8 mouse cellular contexts compared by ENCODE assay signal in the genomic region with DNA sequence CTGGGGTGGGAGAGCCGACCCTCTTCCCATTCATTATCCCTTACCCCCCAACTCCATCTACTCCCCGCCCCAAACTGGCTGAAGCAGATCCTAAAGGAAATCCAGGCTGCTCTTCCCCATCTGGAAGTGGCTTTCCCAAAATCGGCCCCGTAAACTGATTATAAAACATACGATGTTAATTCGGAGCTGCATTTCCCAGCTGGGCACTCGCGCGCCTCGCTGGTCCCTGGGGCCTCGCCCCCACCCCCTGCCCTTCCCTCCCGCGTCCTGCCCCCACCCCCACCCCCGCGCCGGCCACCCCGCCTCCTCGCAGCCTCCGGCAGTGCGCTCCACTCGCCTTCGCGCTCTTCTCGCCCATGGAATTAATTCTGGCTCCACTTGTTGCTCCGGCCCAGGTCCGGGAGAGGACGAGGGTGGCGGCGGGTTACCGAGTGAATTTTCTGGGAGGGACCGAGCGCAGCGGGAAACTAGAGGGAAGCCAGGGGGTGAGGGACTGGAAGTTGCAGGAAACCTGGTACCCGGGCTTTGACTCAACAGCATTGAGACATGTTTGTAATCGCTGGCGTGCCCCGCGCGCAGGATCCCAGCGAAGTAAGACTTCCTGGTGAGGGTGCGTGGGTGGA. TPM values are rescaled to one million over a fixed set of nuclear protein-coding genes. Genes with fewer than 3 reads are reported as not detected.
A peak's percentile ranks its signal among the peaks of the same experiment; 100 is the strongest.
DNase-seq lines count a peak whose midpoint lies in the region; ATAC-seq and TF ChIP-seq lines count a peak whose summit lies in the region.

No protein-coding gene starts in this region.

- H3K4me3 ChIP-seq in left cerebral cortex, adult 2 months, result peak overlapping the region; percentile 41
- H3K4me3 ChIP-seq in heart, embryonic 15.5 days, result peak overlapping the region; percentile 78
- H3K4me3 ChIP-seq in limb, embryonic 13.5 days, result peak overlapping the region; percentile 89
- H3K4me3 ChIP-seq in neural tube, embryonic 15.5 days (replicated peaks), result peak overlapping the region; percentile 55

- H3K9ac ChIP-seq in heart, embryonic 15.5 days, result peak overlapping the region; percentile 52
- peak overlapping the region; percentile 99 for H3K9ac ChIP-seq in limb, embryonic 13.5 days
- peak overlapping the region; percentile 44; the same call in 1 of the 2 replicates for H3K9ac ChIP-seq in neural tube, embryonic 15.5 days (replicated peaks)

- no peak for TF ChIP-seq CTCF in left cerebral cortex, adult 2 months (IDR thresholded peaks at IDR 0.05)

- 3% methylated on average over 40 of the region's 41 CpGs for WGBS in heart, embryonic 15.5 days
- under 1% methylated on average over 39 of the region's 41 CpGs for WGBS in limb, embryonic 13.5 days
- under 1% methylated on average over 41 of the region's 41 CpGs for WGBS in neural tube, embryonic 15.5 days

- H3K27ac ChIP-seq in left cerebral cortex, adult 2 months, result no peak overlapping the region
- H3K27ac ChIP-seq in heart, embryonic 15.5 days, result no peak overlapping the region
- H3K27ac ChIP-seq in limb, embryonic 13.5 days, result peak overlapping the region; percentile 100
- peak overlapping the region; percentile 58; the same call in 1 of the 2 replicates for H3K27ac ChIP-seq in neural tube, embryonic 15.5 days (replicated peaks)

- no peaks in the 10 kb centered on the region for H3K9me3 ChIP-seq in heart, embryonic 15.5 days (replicated peaks)
- no peaks in the 10 kb centered on the region for H3K9me3 ChIP-seq in limb, embryonic 13.5 days
- H3K9me3 ChIP-seq in neural tube, embryonic 15.5 days (replicated peaks), result no peaks in the 10 kb centered on the region

- no peak for ATAC-seq in heart, embryonic 15.5 days (replicated peaks; ENCODE audit: insufficient number of reproducible peaks, insufficient read depth, low FRiP score, low read depth)
- no peak for ATAC-seq in limb, embryonic 13.5 days (ENCODE audit: low FRiP score, low read depth)
- no peak for ATAC-seq in neural tube, embryonic 15.5 days (ENCODE audit: low FRiP score)
- no peak for ATAC-seq in megakaryocyte, adult 5-6 weeks (ENCODE audit: poor library complexity, severe bottlenecking)

- peak overlapping the region; percentile 92 for H3K4me2 ChIP-seq in heart, embryonic 15.5 days
- peak overlapping the region; percentile 90 for H3K4me2 ChIP-seq in limb, embryonic 13.5 days (replicated peaks)
- H3K4me2 ChIP-seq in neural tube, embryonic 15.5 days, result peak overlapping the region; percentile 96

- intact Hi-C loops in left cerebral cortex, adult 2 months (cut with DNase I), result loop anchor here (5.0 kb wide), 1 partner anchor 576 kb away; no protein-coding TSS in a partner anchor

- no peak for DNase-seq in left cerebral cortex, adult 2 months (ENCODE audit: extremely low spot score in 1 of 2, low spot score in 2 of 2)
- no peak for DNase-seq in left cerebral cortex, adult 8-10 months (ENCODE audit: low spot score in 2 of 2)
- peak; percentile 73 for DNase-seq in embryo, embryonic 11 days
- no peak for DNase-seq in spleen, postnatal 36 days (ENCODE audit: low spot score in 2 of 2)

- no peaks in the 10 kb centered on the region for H3K36me3 ChIP-seq in heart, embryonic 15.5 days
- peaks cover 26% of the 10 kb centered on the region for H3K36me3 ChIP-seq in limb, embryonic 13.5 days
- H3K36me3 ChIP-seq in neural tube, embryonic 15.5 days, result no peaks in the 10 kb centered on the region

- H3K4me1 ChIP-seq in heart, embryonic 15.5 days (replicated peaks), result peaks cover 35% of the 10 kb centered on the region
- peaks cover 54% of the 10 kb centered on the region for H3K4me1 ChIP-seq in limb, embryonic 13.5 days
- peaks cover 59% of the 10 kb centered on the region for H3K4me1 ChIP-seq in neural tube, embryonic 15.5 days

- peaks cover 34% of the 10 kb centered on the region for H3K27me3 ChIP-seq in heart, embryonic 15.5 days
- H3K27me3 ChIP-seq in limb, embryonic 13.5 days, result 0 out of 2 replicates have a peak, but pooled peaks cover 3% of the 10 kb centered on the region
- peaks cover 33% of the 10 kb centered on the region for H3K27me3 ChIP-seq in neural tube, embryonic 15.5 days (replicated peaks)

RNA-seq across cellular contexts. Expression of gene Wnt5a, which starts 6.6 kb away (rescaled TPM):
- 10 to 100 TPM in 1 of 2 experiments, 1 to 10 TPM in 1; 9.6 to 10.1 TPM for total RNA-seq in left cerebral cortex, adult 2 months (2021)
- 10 to 100 TPM in 1 of 4 experiments, 1 to 10 TPM in 3; 6.7 to 12.9 (median 8.7) TPM for total RNA-seq in left cerebral cortex, adult 8-10 months (2022)
- 11.9 and 13.8 TPM in 2 replicates for polyA plus RNA-seq in heart, embryonic 15.5 days (2015; fragmentation: Nextera tagmentation; extraction: Ambion mirVana)
- polyA plus RNA-seq in limb, embryonic 13.5 days (2015; fragmentation: Nextera tagmentation; extraction: Ambion mirVana), result 137 and 154 TPM in 2 replicates
- polyA plus RNA-seq in neural tube, embryonic 15.5 days (2015; fragmentation: Nextera tagmentation; extraction: Ambion mirVana), result 14.9 and 18.9 TPM in 2 replicates
- total RNA-seq in megakaryocyte, adult 5-6 weeks (2015), result not detected in 2 replicates
- total RNA-seq in megakaryocyte, adult 5-6 weeks (2017), result not detected in 2 replicates

Comparison
In these comparisons a context has a peak if more than half of its experiments do, and no peak if none do; other contexts are left out.
1. H3K27ac ChIP-seq: peak in limb, embryonic 13.5 days (single experiment) and neural tube, embryonic 15.5 days (single experiment); none in left cerebral cortex, adult 2 months (single experiment) and heart, embryonic 15.5 days (single experiment).
2. H3K9ac ChIP-seq: peak in every context shown above with its lines; median percentile 99 in limb, embryonic 13.5 days; 52 in heart, embryonic 15.5 days; 44 in neural tube, embryonic 15.5 days.
3. RNA of gene Wnt5a, which starts 6.6 kb away (total RNA-seq): 9.6 to 10.1 TPM in left cerebral cortex, adult 2 months and 6.7 to 12.9 TPM in left cerebral cortex, adult 8-10 months; not detected in megakaryocyte, adult 5-6 weeks; every median in the first group is over 4 times any median in the second.
4. Peak in every context shown above with its lines, with median percentiles within 50 percentile points of each other: H3K4me3 ChIP-seq and H3K4me2 ChIP-seq.